Mouse (Mus musculus) C2C12 (cell line): ENCODE measurements at regions not wholly inside any gene's neighbourhood (a gene's known extent, or its start where the extent isn't known, plus 50 kb on each side); places are given as distances from the start of the nearest gene placed in this dataset.

Source experiments
- CEBPB ChIP-seq: IDR thresholded peaks from one replicate; pipeline ENCODE4 v1.6.1; 2011; ENCODE audit warnings: low read depth, mild to moderate bottlenecking, control low read depth, moderate library complexity
- CTCF ChIP-seq: IDR thresholded peaks from one replicate; pipeline ENCODE4 v1.5.1; 2011; ENCODE audit not compliant: control insufficient read depth, insufficient read depth, insufficient read length
- FOSL1 ChIP-seq: IDR thresholded peaks from one replicate; pipeline ENCODE4 v1.8.0; 2011; ENCODE audit warnings: mild to moderate bottlenecking, low read length; ENCODE audit not compliant: poor library complexity, insufficient read depth, severe bottlenecking
- MAX ChIP-seq: IDR thresholded peaks from one replicate; pipeline ENCODE4 v1.6.1; 2011; ENCODE audit warnings: mild to moderate bottlenecking, control low read depth
- MYOD1 ChIP-seq: IDR thresholded peaks from one replicate; pipeline ENCODE4 v1.6.1; 2011; ENCODE audit warnings: low read depth; ENCODE audit not compliant: control insufficient read depth, insufficient read length
- MYOG ChIP-seq: IDR thresholded peaks from one replicate; pipeline ENCODE4 v1.6.1; 2011; ENCODE audit not compliant: control insufficient read depth, insufficient read length; ENCODE audit errors: extremely low read depth
- USF1 ChIP-seq: IDR thresholded peaks from one replicate; pipeline ENCODE4 v1.6.1; 2011; ENCODE audit warnings: low read depth, mild to moderate bottlenecking, control low read depth, moderate library complexity

DNA sequence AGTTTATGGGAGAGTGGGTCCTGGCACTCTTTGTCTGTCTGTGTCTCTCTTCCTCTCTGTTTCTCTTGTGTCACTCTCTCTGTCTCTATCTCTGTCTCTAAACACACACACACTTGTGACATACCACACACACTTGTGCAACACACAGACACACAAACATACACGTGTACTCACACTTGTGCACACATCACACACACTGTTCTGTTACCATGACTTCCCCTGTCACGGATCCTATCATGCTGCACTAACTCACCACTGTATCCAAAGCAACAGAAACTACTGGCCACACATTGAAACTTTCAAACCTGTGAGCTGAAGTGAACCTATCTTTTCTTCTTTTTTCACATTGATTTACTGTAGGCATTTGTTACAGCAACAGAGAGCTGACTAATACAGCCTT lies 93.5 kb upstream of the Pitx2 start:
- TF ChIP-seq CTCF (no peak), USF1 (no peak), MYOG (no peak), MYOD1 (no peak), MAX (no peak), CEBPB (no peak), FOSL1 (no peak)
